Mouse (Mus musculus) spleen, adult 2 months (tissue): Measurements from ENCODE around the gene Setd1b.

ENCODE experiments used
- CTCF ChIP-seq: fragments of 200-500 bp; IDR thresholded peaks from 2 replicates; pipeline ENCODE4 v1.5.1; 2011; ENCODE audit warnings: mild to moderate bottlenecking, inconsistent platforms; ENCODE audit not compliant: insufficient read depth, insufficient read length, insufficient replicate concordance; ENCODE audit errors: extremely low read depth
- POLR2A ChIP-seq: fragments of 200-500 bp; IDR thresholded peaks from 2 replicates; pipeline ENCODE4 v1.6.1; 2011; ENCODE audit warnings: low read depth, low read length, inconsistent platforms

DNA sequence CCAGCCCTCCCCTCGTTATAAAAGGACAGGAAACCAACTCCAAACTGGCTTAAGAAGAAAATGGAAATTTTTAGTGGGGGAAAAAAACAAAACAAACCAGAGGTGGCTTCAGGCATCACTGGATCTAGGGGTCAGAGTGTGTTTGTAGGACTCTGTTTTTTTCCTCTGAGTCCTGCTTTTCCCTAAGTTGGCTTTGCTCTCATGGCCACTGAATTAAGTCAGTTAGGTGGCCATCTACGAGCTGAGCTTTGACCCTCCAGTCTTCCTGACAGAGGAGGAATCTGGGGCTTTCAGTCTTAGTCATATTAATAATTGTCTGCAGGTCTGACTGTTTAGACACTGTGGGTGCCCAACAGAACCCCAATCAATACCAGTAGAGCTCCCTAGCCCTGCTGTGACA lies 43.5 kb upstream of the Setd1b start:
- TF ChIP-seq POLR2A = no peak
- TF ChIP-seq CTCF = no peak
